8 mouse cellular contexts compared by ENCODE assay signal in the genomic region with DNA sequence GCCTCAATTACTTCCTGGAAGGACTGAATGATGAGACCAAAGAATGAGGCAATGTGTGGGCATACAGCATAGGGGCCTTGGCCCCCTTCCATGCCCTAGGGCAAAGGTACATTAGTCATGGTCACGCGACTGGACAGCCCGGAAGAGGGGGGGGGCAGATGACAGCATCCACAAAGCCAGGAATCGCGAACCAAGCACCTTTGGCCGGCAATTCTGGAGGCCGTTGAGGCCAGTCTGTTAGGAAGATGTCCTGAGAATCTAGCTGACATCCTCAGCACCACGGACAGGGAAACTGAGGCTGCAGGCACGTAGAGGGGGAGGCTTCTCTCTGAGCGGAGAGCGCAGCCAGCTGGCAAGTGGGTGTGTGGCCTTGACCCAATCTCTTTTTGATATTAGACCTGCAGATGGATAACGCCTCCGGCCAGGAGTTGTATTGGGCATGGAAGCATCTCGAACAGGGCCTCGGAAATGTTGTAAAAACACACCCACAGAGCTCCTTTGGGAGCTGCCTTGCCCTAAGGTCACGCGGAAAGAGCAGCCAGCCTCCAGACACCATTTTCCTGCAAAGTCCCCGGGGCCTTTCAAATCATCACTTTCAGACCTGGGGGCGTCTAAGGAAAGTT. TPM values are rescaled to one million over a fixed set of nuclear protein-coding genes. Genes with fewer than 3 reads are reported as not detected.
DNase-seq lines count a peak whose midpoint lies in the region; ATAC-seq and TF ChIP-seq lines count a peak whose summit lies in the region.

No protein-coding gene starts in this region.

- H3K4me1 ChIP-seq in embryonic facial prominence, embryonic 11.5 days (ENCODE audit: control insufficient read depth, insufficient read depth, low read length): peaks cover 2% of the 10 kb centered on the region
- H3K4me1 ChIP-seq in hindbrain, postnatal 0 days (ENCODE audit: insufficient read depth, low read length): peaks cover 17% of the 10 kb centered on the region
- peaks cover 58% of the 10 kb centered on the region for H3K4me1 ChIP-seq in liver, embryonic 13.5 days (replicated peaks)

- no peak; the same call in 1 of the 2 replicates for ATAC-seq in embryonic facial prominence, embryonic 11.5 days (replicated peaks; ENCODE audit: insufficient number of reproducible peaks, low FRiP score, low TSS enrichment, low read depth)
- 0 out of 2 replicates have a peak, but pooled peaks have one; percentile 0 for ATAC-seq in hindbrain, postnatal 0 days
- ATAC-seq in liver, embryonic 13.5 days (ENCODE audit: low read depth): peak; percentile 10
- ATAC-seq in monocyte, adult 5-6 weeks (replicated peaks; ENCODE audit: insufficient number of reproducible peaks, low FRiP score, low TSS enrichment, poor library complexity, severe bottlenecking): peak; percentile 21; the same call in 1 of the 2 replicates
- ATAC-seq in CD4-positive, CD25-positive, alpha-beta regulatory T cell, adult 4 months: no peak

- H3K9me3 ChIP-seq in embryonic facial prominence, embryonic 11.5 days (replicated peaks; ENCODE audit: control insufficient read depth, low read length): no peaks in the 10 kb centered on the region
- no peaks in the 10 kb centered on the region for H3K9me3 ChIP-seq in hindbrain, postnatal 0 days (ENCODE audit: low read length)
- no peaks in the 10 kb centered on the region for H3K9me3 ChIP-seq in liver, embryonic 13.5 days (replicated peaks)

- peak overlapping the region; percentile 70 for H3K4me2 ChIP-seq in embryonic facial prominence, embryonic 11.5 days (ENCODE audit: low read depth, low read length)
- peak overlapping the region; percentile 74 for H3K4me2 ChIP-seq in hindbrain, postnatal 0 days (ENCODE audit: low read depth, low read length)
- peak overlapping the region; percentile 100 for H3K4me2 ChIP-seq in liver, embryonic 13.5 days

- H3K36me3 ChIP-seq in embryonic facial prominence, embryonic 11.5 days (replicated peaks; ENCODE audit: control insufficient read depth, insufficient read depth, low read depth, low read length): no peaks in the 10 kb centered on the region
- no peaks in the 10 kb centered on the region for H3K36me3 ChIP-seq in hindbrain, postnatal 0 days (ENCODE audit: insufficient read depth, low read length)
- H3K36me3 ChIP-seq in liver, embryonic 13.5 days: no peaks in the 10 kb centered on the region

- no peak for TF ChIP-seq CTCF in hindbrain, postnatal 0 days (IDR thresholded peaks at IDR 0.05; ENCODE audit: low read depth)

- H3K27ac ChIP-seq in embryonic facial prominence, embryonic 11.5 days (replicated peaks; ENCODE audit: low read depth, low read length): 0 out of 2 replicates have a peak overlapping the region, but pooled peaks have one; percentile 13
- H3K27ac ChIP-seq in hindbrain, postnatal 0 days: peak overlapping the region; percentile 95; the same call in 1 of the 2 replicates
- peak overlapping the region; percentile 74 for H3K27ac ChIP-seq in liver, embryonic 13.5 days

- peak overlapping the region; percentile 82 for H3K4me3 ChIP-seq in embryonic facial prominence, embryonic 11.5 days (ENCODE audit: low read depth, low read length)
- peak overlapping the region; percentile 60 for H3K4me3 ChIP-seq in hindbrain, postnatal 0 days (ENCODE audit: low read length)
- peak overlapping the region; percentile 82 for H3K4me3 ChIP-seq in liver, embryonic 13.5 days (replicated peaks)

- DNase-seq in right cerebral cortex, postnatal 4 days: peak; percentile 14
- DNase-seq in right cerebral cortex, postnatal 25 days: no peak
- peak; percentile 86 to 94 for DNase-seq in adrenal gland, adult (ENCODE audit: inconsistent age in 2 of 2, low spot score in 1 of 2)
- DNase-seq in embryonic facial prominence, embryonic 11.5 days (ENCODE audit: low spot score): peak; percentile 29
- peak; percentile 30 for DNase-seq in hindbrain, postnatal 0 days (ENCODE audit: low spot score)
- peak; percentile 34 for DNase-seq in liver, embryonic 13.5 days

- H3K27me3 ChIP-seq in embryonic facial prominence, embryonic 11.5 days (ENCODE audit: control insufficient read depth, insufficient read depth, low read length): no peaks in the 10 kb centered on the region
- no peaks in the 10 kb centered on the region for H3K27me3 ChIP-seq in hindbrain, postnatal 0 days (ENCODE audit: insufficient read depth, low read length)
- no peaks in the 10 kb centered on the region for H3K27me3 ChIP-seq in liver, embryonic 13.5 days

- WGBS in embryonic facial prominence, embryonic 11.5 days: 5% methylated on average over 19 of the region's 19 CpGs
- WGBS in hindbrain, postnatal 0 days: 5% methylated on average over 19 of the region's 19 CpGs
- 7% methylated on average over 19 of the region's 19 CpGs for WGBS in liver, embryonic 13.5 days (ENCODE audit: insufficient replicate concordance)

- peak overlapping the region; percentile 46 for H3K9ac ChIP-seq in embryonic facial prominence, embryonic 11.5 days (replicated peaks; ENCODE audit: low read length)
- peak overlapping the region; percentile 31 for H3K9ac ChIP-seq in hindbrain, postnatal 0 days (replicated peaks; ENCODE audit: low read length)
- peak overlapping the region; percentile 68 for H3K9ac ChIP-seq in liver, embryonic 13.5 days

RNA-seq across cellular contexts. Expression of a gene that starts 0.6 kb away (rescaled TPM):
- polyA plus RNA-seq in embryonic facial prominence, embryonic 11.5 days (2014; fragmentation: Nextera tagmentation; extraction: Ambion mirVana): 38.1 and 46.2 TPM in 2 replicates
- total RNA-seq in hindbrain, postnatal 0 days (2014; rRNA removed): 57.3 and 68.9 TPM in 2 replicates
- polyA plus RNA-seq in hindbrain, postnatal 0 days (2015; fragmentation: Nextera tagmentation; extraction: Ambion mirVana): 53.9 and 57.3 TPM in 2 replicates
- polyA plus RNA-seq in liver, embryonic 13.5 days (2015; fragmentation: Nextera tagmentation; extraction: Ambion mirVana): 15.8 and 18.6 TPM in 2 replicates
- total RNA-seq in monocyte, adult 5-6 weeks (2017): 34.8 to 59.4 TPM (median 42.0 TPM) in 3 replicates
- 1 to 10 TPM; 2.5 to 3.7 TPM for polyA plus RNA-seq in CD4-positive, CD25-positive, alpha-beta regulatory T cell, adult 4 months (2017; shearing (Covaris generic))

RNA-seq across cellular contexts. Expression of a gene that starts 56.0 kb away (rescaled TPM):
- polyA plus RNA-seq in embryonic facial prominence, embryonic 11.5 days (2014; fragmentation: Nextera tagmentation; extraction: Ambion mirVana): 16.3 and 21.8 TPM in 2 replicates
- total RNA-seq in hindbrain, postnatal 0 days (2014; rRNA removed): 35.4 and 44.0 TPM in 2 replicates
- polyA plus RNA-seq in hindbrain, postnatal 0 days (2015; fragmentation: Nextera tagmentation; extraction: Ambion mirVana): 16.8 and 17.3 TPM in 2 replicates
- polyA plus RNA-seq in liver, embryonic 13.5 days (2015; fragmentation: Nextera tagmentation; extraction: Ambion mirVana): 18.0 and 18.8 TPM in 2 replicates
- total RNA-seq in monocyte, adult 5-6 weeks (2017): 181 to 259 TPM (median 252 TPM) in 3 replicates
- polyA plus RNA-seq in CD4-positive, CD25-positive, alpha-beta regulatory T cell, adult 4 months (2017; shearing (Covaris generic)): 100 to 1,000 TPM in 1 of 2 experiments, 10 to 100 TPM in 1; 51.3 to 100 TPM

Comparison
In these comparisons a context has a peak if more than half of its experiments do, and no peak if none do; other contexts are left out.
1. ATAC-seq: peak in hindbrain, postnatal 0 days (single experiment), liver, embryonic 13.5 days (single experiment) and monocyte, adult 5-6 weeks (single experiment); none in embryonic facial prominence, embryonic 11.5 days (single experiment) and CD4-positive, CD25-positive, alpha-beta regulatory T cell, adult 4 months (single experiment).
2. H3K27ac ChIP-seq: peak in every context shown above with its lines; median percentile 95 in hindbrain, postnatal 0 days; 74 in liver, embryonic 13.5 days; 13 in embryonic facial prominence, embryonic 11.5 days.
3. Peak in every context shown above with its lines, with median percentiles within 50 percentile points of each other: H3K4me2 ChIP-seq, H3K4me3 ChIP-seq and H3K9ac ChIP-seq.